Mouse (Mus musculus): Measurements from ENCODE around the gene Ambp.

DNA sequence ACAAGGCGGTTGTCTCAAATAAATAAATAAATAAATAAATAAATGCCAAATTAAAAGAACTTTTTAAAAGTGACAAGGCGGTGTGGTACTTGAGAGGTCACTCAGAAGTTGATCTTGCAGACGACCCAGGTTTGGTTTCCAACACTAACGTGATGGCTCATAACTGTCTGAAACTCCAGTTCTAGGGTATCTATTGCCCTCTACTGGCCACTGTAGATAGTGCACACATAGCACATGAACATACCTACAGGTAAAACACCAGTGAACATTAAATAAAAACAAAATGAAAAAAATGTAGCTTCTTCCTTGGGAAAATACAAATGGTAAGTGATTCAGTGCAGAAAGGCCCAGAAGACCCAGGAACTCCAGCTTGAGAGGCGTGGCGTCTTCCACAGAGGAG, 7.3 kb downstream of the Ambp start:
- TF ChIP-seq CTCF (IDR thresholded peaks at IDR 0.05; ENCODE audit: low read depth) (no peak), EP300 (IDR thresholded peaks at IDR 0.05; ENCODE audit: low read depth) (no peak)
